Mouse (Mus musculus) mouse trophoblast stem cell (cell line): Measurements from ENCODE around the gene Ascl1.

Source experiments
- in situ Hi-C, 2 experiments: fragments of 300-500 bp; cut with MseI, MboI; formaldehyde crosslinking; loops; 2 replicates in 1 of 2; 3 replicates in 1 of 2; pipeline ENCODE4 v1.15.1; 2025

The Ascl1 gene

DNA sequence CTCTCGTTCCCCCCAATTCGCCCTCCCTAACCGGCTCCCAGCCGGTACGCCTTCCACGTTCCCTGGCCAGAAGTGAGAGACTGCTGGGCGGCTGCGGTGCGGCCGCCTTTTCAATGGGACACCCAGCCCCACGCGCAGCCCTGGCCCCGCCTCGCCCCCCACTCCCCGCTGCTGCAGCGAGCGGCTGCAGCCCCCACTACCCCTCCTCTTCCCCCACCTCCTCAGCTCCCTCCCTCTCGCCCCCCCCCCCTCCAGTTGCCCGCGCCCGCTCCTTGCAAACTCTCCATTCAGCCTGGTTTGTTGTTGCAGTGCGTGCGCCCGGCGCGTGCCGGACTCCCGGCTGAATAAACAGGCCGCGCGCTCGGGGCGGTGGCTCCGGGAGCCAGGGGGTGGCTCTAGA is at the start of gene Ascl1:
TSS of gene Ascl1 (minus strand) at position 85 of the 400 bp plus-strand sequence.
- in situ Hi-C loops = no loop called here

DNA sequence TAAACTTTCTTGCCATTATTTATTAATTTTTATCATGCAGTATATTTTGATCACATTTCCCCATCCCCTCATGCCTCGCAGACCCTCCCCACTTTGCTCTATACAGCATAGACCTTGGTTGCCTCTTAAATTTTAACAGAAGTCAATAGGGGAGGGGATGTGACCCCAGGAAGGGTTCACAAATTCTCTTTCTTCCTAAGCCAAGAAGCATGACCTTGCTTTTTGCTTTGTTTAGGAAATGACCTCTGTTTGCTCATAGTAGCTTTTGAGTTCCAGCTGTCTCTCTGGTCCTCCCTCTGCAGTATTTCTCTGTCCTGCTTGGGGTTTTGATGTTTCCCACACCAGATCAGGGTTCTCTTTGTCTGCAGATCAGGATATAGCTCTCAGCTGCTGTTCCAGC is 40.7 kb upstream of the Ascl1 start:
- in situ Hi-C loops = no loop called here

DNA sequence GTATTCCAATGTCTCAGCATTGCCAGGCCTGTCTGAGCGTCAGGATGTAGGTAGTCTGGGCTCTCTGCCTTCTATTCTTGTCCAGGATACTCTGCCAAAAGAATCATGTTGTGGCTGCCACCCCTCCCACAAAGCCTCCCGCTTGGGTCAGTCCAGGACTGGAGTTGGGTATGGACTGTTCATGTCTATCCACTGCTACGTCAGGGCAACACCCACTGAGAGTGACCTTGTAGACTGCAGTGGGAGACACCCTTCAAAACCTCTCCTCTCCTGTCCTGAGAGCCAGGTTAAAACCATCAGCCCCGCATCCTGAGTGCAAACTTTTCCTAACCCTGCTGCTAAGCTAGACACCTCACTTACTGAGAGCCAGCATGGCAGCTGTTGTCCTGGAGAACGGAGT is 28.2 kb upstream of the Ascl1 start, which contains the start of gene Pah:
TSS of gene Pah (plus strand) at position 150 of the 400 bp plus-strand sequence.
- in situ Hi-C loops = no loop called here

DNA sequence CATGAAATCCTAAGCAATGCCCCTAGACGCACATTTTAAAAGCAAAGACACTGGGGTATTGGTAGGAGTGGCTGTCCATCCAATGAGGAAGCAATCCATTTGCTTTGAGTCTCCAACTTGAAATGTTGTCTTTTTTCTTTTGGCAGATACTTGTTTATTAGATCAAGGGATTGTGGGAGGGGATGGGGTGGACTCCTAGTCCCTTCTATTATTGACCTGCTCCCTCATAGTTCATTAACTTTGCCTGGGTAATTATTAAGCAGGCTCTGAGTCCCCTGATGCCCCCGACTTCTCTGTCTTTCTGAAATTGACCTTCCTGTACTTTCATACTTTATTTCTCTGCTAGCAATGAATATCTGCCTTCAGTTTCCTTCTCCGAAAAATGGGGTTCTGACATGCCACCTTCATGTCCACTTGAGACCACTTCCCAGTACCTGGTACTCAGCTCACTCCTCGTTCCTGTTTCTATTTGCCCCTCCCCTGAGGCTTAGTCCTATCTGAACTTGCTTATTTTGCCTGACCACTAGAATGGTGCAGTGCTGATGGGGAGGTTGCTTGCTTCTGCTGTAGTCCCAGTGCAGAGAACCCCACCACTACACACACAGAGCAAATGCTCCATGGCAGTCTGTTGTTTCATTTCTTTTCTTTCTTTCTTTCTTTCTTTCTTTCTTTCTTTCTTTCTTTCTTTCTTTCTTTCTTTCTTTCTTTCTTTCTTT is 27.1 kb upstream of the Ascl1 start:
- in situ Hi-C loops = no loop called here

DNA sequence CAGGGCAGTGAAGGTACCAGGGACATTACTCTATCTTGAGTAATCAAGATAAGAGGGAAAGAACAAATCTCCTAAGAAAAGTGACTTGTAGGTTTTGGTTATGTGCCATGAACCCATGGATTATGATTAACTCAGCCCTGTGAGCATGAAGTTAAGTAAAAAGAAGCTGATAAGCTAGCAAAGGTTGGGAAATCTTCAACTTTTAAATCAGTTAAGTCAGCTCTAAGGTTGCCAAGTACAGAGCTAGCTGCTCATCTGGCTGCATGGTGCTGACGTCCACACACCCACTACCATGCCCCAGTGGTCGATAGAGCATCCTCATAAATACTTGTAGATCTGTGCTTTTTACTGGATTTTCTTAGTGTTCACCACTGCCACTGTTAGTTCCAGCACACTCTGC is 25.1 kb upstream of the Ascl1 start:
- in situ Hi-C loops = no loop called here

DNA sequence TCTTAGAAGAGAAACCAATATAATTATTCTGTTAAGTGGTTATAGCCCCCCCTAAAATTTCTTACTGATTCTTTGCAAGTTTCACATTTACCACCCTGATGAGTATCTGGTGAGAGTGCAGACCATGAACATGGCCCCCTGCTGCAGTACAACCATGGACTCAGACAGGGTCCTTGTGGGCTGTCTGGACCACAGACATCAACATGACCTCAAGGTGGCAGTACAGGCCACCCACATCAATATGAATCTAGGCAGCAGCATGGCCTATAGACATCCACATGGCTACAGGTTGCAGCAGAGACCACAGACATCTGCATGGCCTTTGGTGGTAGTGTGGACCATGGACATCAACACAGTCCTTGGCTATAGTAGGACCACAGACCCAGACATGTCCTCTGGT is 19.6 kb upstream of the Ascl1 start:
- in situ Hi-C loops = no loop called here

DNA sequence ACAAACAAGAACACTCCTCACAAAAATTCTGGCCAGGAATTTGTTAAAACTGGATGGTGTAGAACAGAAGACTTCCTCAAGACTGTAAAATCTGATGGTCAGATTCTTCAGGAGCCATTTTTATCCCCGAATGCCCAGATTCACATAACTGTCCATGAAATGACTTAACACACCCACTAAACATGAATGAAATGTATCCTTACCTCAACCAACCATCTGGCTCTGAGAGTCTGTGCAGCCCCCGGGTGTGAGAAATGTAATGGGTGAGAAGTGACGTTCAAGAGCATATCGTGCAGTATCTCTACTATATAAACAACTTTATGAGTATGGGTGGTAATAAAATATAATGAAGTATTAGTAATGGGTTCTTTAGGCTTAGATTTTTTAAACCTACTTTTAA is 15.1 kb upstream of the Ascl1 start:
- in situ Hi-C loops = no loop called here

DNA sequence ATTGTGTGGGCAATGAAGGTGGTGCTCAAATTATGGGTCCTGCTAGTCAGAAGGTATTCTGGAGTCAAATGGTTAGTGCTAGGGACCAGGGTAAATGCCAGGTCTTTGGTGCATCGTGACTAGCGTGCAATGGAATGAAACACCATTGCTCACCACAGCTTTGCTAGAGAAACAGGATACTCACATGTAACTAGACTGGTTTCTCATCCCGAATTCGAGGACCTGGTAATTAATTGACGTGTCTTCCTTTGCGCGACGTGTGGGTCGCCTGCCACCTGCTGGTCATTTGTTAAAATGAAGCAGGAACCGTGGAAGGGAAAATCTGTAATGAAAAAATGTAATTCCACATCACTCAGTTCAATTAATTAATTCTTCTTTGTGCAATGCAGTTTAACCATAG is 10.5 kb upstream of the Ascl1 start:
- in situ Hi-C loops = loop anchor here (5.0 kb wide), 1 partner anchor 477 kb away; no protein-coding TSS in a partner anchor

DNA sequence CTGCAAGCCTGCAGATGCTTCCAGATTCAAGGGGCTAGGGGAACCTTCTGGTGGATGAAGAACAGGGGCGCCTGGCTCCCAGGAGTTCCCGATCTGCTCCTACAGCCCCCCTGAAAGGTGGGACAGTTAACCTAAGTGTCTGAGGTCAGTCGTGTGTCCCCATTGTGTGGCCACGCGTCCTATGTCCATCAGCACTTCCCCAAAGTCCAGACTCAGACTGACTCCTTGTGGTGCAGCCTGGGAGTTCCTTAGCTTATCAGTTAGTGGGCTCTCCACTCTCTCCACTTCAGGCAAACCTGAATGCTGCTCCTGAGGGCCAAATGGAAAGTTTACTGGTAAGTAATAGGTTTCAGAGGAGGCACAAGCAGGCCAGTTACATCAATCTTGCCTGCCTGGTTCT is 8.8 kb upstream of the Ascl1 start:
- in situ Hi-C loops = loop anchor here (5.0 kb wide), 1 partner anchor 475 kb away; no protein-coding TSS in a partner anchor

DNA sequence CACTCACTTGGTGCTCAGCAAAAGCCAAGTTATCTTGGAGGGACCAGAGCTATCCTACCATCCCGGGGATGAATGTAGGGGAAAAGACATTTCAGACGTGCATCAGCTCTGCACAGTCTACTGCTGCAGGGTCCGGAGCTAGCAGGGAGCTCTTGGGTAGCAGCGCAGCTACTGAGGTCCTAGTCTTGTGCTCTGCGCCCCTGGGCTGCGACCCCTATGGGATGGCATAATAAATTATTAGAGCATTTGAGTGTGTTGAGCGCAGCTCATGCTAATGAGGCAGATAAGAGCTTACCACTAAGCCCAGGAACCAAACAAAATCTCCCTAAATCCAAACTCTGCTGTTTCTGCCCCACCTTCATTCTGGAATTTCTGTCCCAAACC is 8.2 kb upstream of the Ascl1 start:
- in situ Hi-C loops = loop anchor here (5.0 kb wide), 1 partner anchor 474 kb away; no protein-coding TSS in a partner anchor

DNA sequence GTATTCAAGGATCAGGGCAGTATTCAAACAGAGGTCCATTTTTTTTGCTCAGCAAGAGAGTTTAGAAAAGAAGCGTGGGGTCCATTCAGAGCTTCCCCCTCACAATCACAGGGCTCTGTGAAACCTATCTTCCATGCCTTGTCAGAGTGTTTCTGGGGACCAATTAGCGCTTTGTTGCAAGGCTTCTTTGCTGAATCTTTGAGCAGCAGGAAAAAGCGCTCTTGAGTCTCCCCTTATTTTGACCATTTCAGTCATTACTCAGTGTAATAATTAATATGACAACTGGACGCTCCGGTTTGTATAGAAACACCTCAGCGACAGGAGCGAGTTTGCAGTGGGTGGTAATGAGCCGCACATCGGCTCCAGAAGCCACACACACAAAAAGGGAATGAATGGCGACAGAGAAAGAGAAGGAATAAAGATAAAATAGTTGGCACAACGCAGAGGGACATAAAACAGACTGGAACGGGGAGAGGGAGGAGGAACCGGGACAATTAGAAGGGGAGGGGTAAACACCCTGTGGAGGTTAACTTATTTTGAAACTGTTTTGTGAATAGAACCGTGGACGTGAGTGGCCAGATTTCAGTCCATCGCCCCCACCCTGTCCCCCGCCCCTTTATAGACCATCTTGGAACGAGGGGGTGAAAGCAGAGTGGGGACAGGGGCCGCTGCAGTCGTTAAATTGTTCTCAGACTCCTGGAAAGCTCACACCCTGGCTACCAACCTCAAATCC is 7.6 kb upstream of the Ascl1 start:
- in situ Hi-C loops = loop anchor here (5.0 kb wide), 1 partner anchor 474 kb away; no protein-coding TSS in a partner anchor

DNA sequence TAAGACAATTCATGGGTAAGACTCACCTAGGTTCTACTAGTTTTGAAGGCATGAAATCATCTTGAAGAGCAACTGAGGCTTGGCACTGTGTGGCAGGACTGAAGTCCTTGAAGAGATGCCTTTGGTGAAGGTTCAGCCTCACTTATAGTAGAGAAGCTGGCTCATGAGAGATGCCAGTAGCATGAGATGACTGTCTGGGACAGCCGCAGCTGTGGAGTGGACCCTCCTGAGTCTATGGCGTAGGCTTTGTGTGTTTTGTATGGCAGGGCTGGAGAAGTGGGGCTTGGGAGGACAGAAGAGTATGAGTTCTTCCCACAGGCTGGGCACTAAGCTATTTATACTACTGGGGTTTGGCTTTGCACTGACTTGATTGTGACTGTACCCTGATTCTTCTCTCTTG is 3.6 kb upstream of the Ascl1 start:
- in situ Hi-C loops = no loop called here

DNA sequence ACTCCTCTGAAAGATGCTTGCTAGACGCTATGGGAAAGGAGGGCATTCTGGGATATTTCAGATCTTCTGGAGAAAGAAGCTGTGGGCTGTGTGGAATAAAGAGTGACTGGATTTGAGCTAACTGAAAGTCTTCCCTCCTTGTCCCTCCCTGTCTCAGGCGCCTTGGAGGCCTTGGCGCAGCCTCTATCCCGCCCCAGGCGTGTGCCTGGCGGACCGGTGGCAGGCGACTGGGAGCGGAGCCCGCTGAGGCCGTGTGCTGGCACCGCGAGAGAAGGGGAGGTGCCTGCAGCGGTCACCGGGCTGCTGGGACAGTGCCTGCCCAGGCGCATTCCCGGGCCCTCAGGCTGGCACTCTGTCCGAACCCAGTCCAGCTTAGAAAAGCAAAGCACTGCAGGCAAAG is 1.1 kb upstream of the Ascl1 start:
- in situ Hi-C loops = no loop called here

DNA sequence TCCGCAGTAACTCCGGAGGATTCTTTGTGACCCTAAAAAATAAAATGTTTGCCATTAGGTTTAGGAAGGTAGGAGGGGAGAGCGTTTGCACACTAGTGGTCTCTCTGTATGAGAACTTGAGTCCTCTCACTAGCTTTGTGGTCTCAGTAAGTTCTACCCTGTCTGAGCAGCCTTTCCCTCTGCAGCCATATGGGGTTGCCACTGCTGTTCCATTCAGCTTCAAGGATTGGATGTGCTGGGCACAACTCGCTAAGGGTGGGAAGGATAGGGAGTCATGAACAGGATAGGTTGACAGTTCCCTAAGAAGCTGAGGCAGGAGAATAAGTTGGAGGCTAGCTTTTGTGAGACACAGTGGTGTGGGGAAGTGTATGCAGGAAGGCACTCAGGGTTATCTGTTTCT is 716 bp upstream of the Ascl1 start:
- in situ Hi-C loops = no loop called here

DNA sequence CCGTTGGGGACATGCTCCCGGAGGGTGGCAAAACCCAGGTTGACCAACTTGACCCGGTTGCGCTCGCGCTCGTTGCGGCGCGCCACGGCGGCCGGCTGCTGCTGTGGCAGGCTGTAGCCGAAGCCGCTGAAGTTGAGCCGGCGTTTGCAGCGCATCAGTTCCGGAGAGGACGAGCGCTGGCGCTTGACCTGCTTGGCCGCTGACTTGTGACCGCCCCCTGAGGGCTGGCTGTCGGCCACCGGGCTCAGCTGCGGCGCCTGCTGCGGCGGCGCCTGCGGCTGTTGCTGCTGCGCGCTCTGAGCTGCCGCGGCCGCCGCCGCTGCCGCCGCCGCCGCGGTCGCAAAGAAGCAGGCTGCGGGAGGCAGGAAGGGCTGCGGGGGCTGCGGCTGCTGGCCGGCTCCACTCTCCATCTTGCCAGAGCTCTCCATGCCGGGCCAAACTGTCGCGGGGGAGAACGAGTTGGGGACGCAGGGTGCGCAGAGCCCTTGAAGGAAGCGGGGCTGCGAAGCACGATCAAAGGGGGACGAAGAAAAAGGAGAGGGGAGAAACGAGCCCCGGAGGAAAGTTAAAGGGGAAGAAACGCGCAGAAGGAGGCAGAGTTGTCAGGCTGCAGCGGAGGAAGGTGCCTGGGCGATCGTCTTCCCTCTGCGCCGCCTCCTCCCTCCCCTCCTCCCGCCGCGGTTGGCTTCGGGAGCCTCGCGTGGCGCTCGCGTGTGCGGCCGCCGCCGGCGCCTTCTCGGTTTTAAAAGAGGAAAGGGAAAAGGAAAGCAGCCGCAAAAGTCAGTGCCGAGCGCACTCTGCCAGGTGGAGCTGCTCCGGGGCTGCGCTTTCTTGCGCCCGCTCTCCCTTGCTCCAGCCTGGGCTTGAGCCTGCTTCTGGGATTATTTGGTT is 554 bp downstream of the Ascl1 start:
- in situ Hi-C loops = no loop called here

DNA sequence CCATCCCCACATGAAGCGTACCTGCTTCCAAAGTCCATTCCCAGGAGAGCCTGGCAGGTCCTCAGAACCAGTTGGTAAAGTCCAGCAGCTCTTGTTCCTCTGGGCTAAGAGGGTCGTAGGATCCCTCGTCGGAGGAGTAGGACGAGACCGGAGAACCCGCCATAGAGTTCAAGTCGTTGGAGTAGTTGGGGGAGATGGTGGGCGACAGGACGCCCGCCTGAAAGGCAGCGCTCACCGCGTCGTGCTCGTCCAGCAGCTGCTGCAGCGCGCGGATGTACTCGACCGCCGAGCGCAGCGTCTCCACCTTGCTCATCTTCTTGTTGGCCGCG is 1.2 kb downstream of the Ascl1 start:
- in situ Hi-C loops = no loop called here

DNA sequence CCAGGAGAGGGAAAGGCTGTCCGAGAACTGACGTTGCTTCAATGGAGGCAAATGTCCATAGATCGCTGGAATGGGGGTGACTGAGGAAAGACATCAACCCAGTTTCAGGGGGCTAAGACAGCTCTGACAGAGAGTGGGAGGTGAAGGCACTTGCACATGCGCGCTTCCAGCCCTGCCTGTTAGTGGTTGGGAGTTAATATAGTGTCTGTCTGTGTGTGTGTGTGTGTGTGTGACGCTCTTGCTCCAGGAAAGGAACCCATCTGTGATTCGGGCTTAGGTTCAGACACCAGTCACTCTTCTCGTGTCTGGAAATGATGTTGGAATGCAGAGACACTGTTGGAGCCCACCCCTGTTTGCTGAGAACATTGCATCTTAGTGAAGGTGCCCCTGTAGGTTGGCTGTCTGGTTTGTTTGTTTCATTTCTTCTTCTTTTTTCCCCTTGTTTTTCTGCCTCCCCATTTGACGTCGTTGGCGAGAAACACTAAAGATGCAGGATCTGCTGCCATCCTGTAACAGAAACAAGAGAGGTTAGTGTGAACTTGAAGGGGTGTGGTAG is 1.9 kb downstream of the Ascl1 start:
- in situ Hi-C loops = no loop called here

DNA sequence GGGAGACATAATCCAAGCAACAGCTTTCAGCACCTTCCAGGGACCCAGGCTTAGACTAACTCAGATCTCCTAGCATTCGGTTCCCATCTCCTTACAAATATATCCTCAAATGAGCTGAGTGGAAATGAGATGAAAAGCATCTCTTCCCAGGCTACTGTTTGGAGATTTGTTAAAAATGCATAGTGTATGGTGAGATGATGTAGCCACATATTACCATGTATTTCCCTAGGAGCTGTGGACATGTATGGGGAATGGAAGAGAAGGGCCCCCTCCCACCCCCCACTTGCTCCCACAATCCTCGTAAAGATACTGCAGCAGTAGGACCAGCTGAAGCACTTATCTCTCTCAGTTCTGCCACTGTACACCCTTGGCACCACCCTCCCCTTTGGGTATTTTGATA is 3.1 kb downstream of the Ascl1 start:
- in situ Hi-C loops = no loop called here

DNA sequence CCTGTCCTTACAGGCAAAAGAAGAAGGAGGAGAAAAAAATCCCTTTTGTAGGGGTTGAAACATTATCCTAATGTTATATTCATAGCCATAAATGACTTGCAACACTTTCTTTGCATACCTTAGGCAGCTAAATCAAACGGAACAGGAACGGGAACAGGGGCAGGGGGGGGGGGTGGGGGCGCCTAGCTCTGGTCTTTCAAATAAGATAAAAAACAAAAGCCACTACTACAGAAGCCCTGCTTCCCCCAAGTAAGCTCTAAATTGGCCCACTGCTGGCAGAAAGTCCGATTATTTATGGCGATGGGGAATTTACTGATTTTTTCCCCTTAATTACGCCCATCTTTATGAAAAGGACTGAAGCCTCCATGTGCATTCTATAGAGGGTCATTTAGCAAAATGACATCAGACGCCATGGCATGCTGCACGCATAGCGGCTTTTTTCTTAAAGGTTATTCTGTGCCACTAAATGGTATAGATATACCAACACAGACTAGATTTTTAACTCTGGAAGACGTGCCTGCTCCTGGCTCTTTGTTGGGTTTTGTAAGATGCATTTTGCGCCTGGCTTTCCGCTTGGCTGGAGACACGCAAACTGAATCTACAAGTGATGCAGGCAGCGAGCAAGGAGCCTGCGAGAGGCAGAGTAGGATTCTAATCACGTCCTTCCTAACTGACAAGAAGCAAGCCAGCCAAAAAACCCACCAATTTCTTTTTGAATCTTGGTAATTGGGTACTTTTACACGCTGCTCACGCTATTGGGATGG is 4.0 kb downstream of the Ascl1 start:
- in situ Hi-C loops = no loop called here

DNA sequence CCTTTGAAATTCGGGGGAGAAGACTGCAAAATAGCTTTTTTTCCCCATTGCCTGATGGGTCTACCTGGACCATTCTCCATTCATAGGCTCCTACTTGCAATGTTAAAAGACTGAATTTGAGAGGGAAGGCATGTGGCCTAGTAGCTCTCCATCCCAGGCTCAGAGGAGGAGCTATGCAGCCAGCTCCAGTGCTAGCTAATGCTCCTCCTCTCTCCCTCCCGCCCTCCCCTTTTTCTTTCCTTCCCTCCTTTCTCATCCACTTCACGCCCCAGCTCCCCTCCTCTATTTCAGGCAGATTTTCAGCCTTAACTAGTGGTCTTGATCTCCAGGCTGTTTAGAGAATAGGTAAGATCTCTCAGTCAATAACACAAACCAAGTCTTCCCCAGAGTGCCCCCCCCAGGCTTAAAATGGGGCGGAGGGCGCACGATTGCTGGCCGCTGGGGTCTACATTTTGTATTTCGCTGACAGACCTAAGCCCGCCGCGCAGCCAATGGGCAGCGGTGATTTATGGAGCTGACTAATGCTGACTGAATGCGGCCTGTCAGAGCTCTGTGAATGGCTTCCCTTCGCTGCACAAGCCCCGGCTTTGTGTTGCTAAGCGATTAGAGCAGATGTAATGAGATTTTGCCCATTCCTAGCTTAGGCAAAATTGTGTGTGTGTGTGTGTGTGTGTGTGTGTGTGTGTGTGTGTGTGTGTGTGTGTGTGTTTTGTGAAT is 4.9 kb downstream of the Ascl1 start:
- in situ Hi-C loops = no loop called here
